Mouse (Mus musculus): ENCODE measurements around the gene Gm3415.
"Not testable (repeated sequence)": the region's sequence is repeated elsewhere in the genome, so short reads cannot be mapped to it uniquely, and the experiment has no call there.

Gm3415 gene

GRCm38 (mm10) chr5:146555836-146556235 is at the start of gene Gm3415:
Gene Gm3415 (plus strand): TSS chr5:146556136.
- ATAC-seq (ENCODE audit: insufficient number of reproducible peaks, low FRiP score, low TSS enrichment): not testable (repeated sequence)

GRCm38 (mm10) chr5:146513823-146514222 is 42.1 kb upstream of the Gm3415 start, which contains the start of gene Gm3402:
Gene Gm3402 (plus strand): TSS chr5:146514123.
- not testable (repeated sequence) for ATAC-seq (ENCODE audit: insufficient number of reproducible peaks, low FRiP score, low TSS enrichment)

GRCm38 (mm10) chr5:146525501-146525900 is 30.4 kb upstream of the Gm3415 start, which contains the start of gene Gm3404:
Gene Gm3404 (plus strand): TSS chr5:146525801.
- ATAC-seq (ENCODE audit: insufficient number of reproducible peaks, low FRiP score, low TSS enrichment): not testable (repeated sequence)

GRCm38 (mm10) chr5:146537347-146537746 is 18.6 kb upstream of the Gm3415 start, which contains the start of gene Gm3409:
Gene Gm3409 (plus strand): TSS chr5:146537647.
- ATAC-seq (ENCODE audit: insufficient number of reproducible peaks, low FRiP score, low TSS enrichment): not testable (repeated sequence)

GRCm38 (mm10) chr5:146564259-146564658 is 8.3 kb downstream of the Gm3415 start:
- no peak for ATAC-seq (ENCODE audit: insufficient number of reproducible peaks, low FRiP score, low TSS enrichment)

GRCm38 (mm10) chr5:146567054-146567453 is 11.1 kb downstream of the Gm3415 start:
- no peak for ATAC-seq (ENCODE audit: insufficient number of reproducible peaks, low FRiP score, low TSS enrichment)

GRCm38 (mm10) chr5:146570179-146570578 is 14.2 kb downstream of the Gm3415 start:
- not testable (repeated sequence) for ATAC-seq (ENCODE audit: insufficient number of reproducible peaks, low FRiP score, low TSS enrichment)

- not testable (repeated sequence) for ATAC-seq (ENCODE audit: insufficient number of reproducible peaks, low FRiP score, low TSS enrichment)
Measured at GRCm38 (mm10) chr5:146571830-146572734, 16.1 kb downstream of the Gm3415 start.

GRCm38 (mm10) chr5:146572735-146573042 is 16.8 kb downstream of the Gm3415 start:
- not testable (repeated sequence) for ATAC-seq (ENCODE audit: insufficient number of reproducible peaks, low FRiP score, low TSS enrichment)

- no peak for ATAC-seq (ENCODE audit: insufficient number of reproducible peaks, low FRiP score, low TSS enrichment)
Measured at GRCm38 (mm10) chr5:146576668-146577067, 20.7 kb downstream of the Gm3415 start.

GRCm38 (mm10) chr5:146584156-146584477 is 28.2 kb downstream of the Gm3415 start:
- ATAC-seq (ENCODE audit: insufficient number of reproducible peaks, low FRiP score, low TSS enrichment): no peak

- no peak for ATAC-seq (ENCODE audit: insufficient number of reproducible peaks, low FRiP score, low TSS enrichment)
Measured at GRCm38 (mm10) chr5:146584478-146585306, 28.8 kb downstream of the Gm3415 start, which contains the start of gene Gpr12. Gene Gpr12 (minus strand): TSS chr5:146585239.

GRCm38 (mm10) chr5:146585307-146585651 is 29.3 kb downstream of the Gm3415 start:
- ATAC-seq (ENCODE audit: insufficient number of reproducible peaks, low FRiP score, low TSS enrichment): no peak

GRCm38 (mm10) chr5:146586357-146587070 is 30.6 kb downstream of the Gm3415 start:
- no peak for ATAC-seq (ENCODE audit: insufficient number of reproducible peaks, low FRiP score, low TSS enrichment)

GRCm38 (mm10) chr5:146590987-146591386 is 35.1 kb downstream of the Gm3415 start:
- no peak for ATAC-seq (ENCODE audit: insufficient number of reproducible peaks, low FRiP score, low TSS enrichment)

- no peak for ATAC-seq (ENCODE audit: insufficient number of reproducible peaks, low FRiP score, low TSS enrichment)
Measured at GRCm38 (mm10) chr5:146591636-146592035, 35.7 kb downstream of the Gm3415 start.

- ATAC-seq (ENCODE audit: insufficient number of reproducible peaks, low FRiP score, low TSS enrichment): no peak
Measured at GRCm38 (mm10) chr5:146592580-146592979, 36.6 kb downstream of the Gm3415 start.

GRCm38 (mm10) chr5:146596612-146597502 is 40.9 kb downstream of the Gm3415 start:
- ATAC-seq (ENCODE audit: insufficient number of reproducible peaks, low FRiP score, low TSS enrichment): no peak

- no peak for ATAC-seq (ENCODE audit: insufficient number of reproducible peaks, low FRiP score, low TSS enrichment)
Measured at GRCm38 (mm10) chr5:146597503-146597874, 41.6 kb downstream of the Gm3415 start.

Data from cerebellum, adult (tissue).